Mouse (Mus musculus): ENCODE results near the gene Ociad2. TPM values are rescaled to one million over a fixed set of nuclear protein-coding genes. Genes with fewer than 3 reads are reported as not detected.
A peak's percentile ranks its signal among the peaks of the same experiment; 100 is the strongest.

The Ociad2 gene
- polyA plus RNA-seq, 1 experiment from 2014 or later: 12.3 TPM

GRCm38 (mm10) chr5:73293458-73293827, 47.4 kb downstream of the Ociad2 start:
- Histone ChIP-seq H3K4me3 (peak overlapping the region; percentile 97), H3K9me3 (no peaks in the 10 kb centered on the region), H3K9ac (peak overlapping the region; percentile 91), H3K4me1 (peaks cover 6% of the 10 kb centered on the region), H3K4me2 (replicated peaks) (peak overlapping the region; percentile 63), H3K36me3 (peaks cover 19% of the 10 kb centered on the region), H3K27me3 (replicated peaks) (no peaks in the 10 kb centered on the region), H3K27ac (no peak overlapping the region)
- WGBS: 20% methylated on average over 8 of the region's 8 CpGs
- ATAC-seq (ENCODE audit: low FRiP score, low read depth): no peak

DNA sequence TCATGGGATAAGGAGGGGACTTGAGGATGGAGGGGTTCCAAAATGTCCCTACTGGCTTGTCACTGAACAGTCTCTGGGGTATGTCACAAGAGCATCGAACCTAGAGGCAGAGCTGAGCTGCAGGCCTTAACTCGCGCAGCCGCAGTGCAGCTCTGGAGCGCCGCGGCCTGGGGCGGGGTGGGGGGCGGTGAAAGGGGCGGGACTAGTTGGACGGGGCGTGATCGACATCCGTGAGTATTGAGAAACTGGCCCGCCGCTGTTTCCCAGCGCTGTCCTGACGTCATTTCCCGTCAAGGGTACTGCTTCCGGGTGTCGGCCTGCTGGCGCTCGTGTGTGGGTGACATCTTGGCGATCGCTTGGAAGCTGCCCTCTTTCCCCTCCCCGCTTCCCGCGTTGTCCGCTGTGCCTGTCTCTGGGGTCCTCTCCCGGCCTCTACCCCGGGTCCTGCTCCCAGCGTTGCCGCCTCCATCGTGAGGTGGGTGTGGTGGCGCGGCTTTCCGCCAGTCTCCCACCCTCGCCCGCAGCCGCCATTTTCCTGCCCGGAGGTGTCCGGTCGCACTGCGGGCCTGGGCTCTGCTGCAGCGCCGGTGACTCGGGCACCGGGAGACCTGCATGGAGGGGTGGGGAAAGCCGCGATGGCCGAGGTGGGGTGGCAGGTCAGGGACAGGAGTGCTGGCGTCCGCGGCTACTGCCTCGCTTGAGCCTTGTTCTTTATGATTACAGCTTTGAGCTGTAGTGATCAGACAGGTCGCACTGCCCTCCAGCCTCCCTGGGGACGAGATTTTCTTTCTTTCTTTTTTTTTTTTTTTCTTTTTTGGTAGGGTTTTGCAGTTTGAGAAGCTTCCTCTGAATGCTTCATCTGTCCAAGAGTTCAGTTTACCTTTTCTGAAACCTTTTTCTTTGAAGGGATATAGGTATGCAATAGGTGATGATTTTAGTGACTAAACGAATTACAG, 48.0 kb downstream of the Ociad2 start, which contains the start of gene Ociad1:
Gene Ociad1 (plus strand): TSS at position 283 of the 956 bp plus-strand sequence.
- Histone ChIP-seq H3K9ac (peak within 1 kb of the TSS; percentile 91), H3K27ac (peak within 1 kb of the TSS; percentile 89), H3K9me3 (no peaks in the 10 kb centered on the region), H3K27me3 (replicated peaks) (no peaks in the 10 kb centered on the region), H3K36me3 (peaks cover 15% of the 10 kb centered on the region), H3K4me3 (peak within 1 kb of the TSS; percentile 97), H3K4me1 (peaks cover 6% of the 10 kb centered on the region), H3K4me2 (replicated peaks) (peak within 1 kb of the TSS; percentile 63)
- peak; percentile 99 for ATAC-seq (ENCODE audit: low FRiP score, low read depth)
- WGBS: under 1% methylated on average over 57 of the region's 58 CpGs

- Histone ChIP-seq H3K9me3 (no peaks in the 10 kb centered on the region), H3K27me3 (replicated peaks) (no peaks in the 10 kb centered on the region), H3K4me1 (peaks cover 6% of the 10 kb centered on the region), H3K27ac (no peak overlapping the region), H3K4me2 (replicated peaks) (no peak overlapping the region), H3K9ac (no peak overlapping the region), H3K4me3 (no peak overlapping the region), H3K36me3 (peaks cover 2% of the 10 kb centered on the region)
- ATAC-seq (ENCODE audit: low FRiP score, low read depth): no peak
- WGBS: 74% methylated on average over 2 of the region's 2 CpGs
Observed at GRCm38 (mm10) chr5:73289900-73290299, 50.9 kb downstream of the Ociad2 start.

DNA sequence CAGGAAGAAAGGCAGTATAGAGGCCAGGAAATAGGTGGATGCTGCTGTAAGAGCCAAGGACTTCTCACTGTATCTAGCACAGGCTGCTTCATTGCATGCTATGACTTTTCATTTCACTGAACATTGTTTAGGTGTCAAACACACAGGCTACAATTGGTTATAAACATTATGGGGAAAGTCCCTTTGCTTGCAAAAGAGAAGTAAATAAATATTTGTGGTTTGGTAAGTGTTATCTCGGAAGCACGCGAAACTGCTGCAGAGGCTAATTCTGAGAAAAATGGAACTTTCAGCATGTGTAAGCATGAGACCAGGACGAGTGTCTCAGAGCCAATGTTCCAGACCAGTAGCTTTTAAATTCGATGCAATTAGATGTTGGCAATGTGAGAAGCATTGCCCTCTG, 54.2 kb downstream of the Ociad2 start:
- H3K4me2 ChIP-seq (replicated peaks): no peak overlapping the region
- no peaks in the 10 kb centered on the region for H3K27me3 ChIP-seq (replicated peaks)
- no peaks in the 10 kb centered on the region for H3K36me3 ChIP-seq
- H3K9ac ChIP-seq: no peak overlapping the region
- no peaks in the 10 kb centered on the region for H3K4me1 ChIP-seq
- no peaks in the 10 kb centered on the region for H3K9me3 ChIP-seq
- no peak for ATAC-seq (ENCODE audit: low FRiP score, low read depth)
- 83% methylated on average over 5 of the region's 5 CpGs for WGBS
- H3K27ac ChIP-seq: no peak overlapping the region
- H3K4me3 ChIP-seq: no peak overlapping the region

DNA sequence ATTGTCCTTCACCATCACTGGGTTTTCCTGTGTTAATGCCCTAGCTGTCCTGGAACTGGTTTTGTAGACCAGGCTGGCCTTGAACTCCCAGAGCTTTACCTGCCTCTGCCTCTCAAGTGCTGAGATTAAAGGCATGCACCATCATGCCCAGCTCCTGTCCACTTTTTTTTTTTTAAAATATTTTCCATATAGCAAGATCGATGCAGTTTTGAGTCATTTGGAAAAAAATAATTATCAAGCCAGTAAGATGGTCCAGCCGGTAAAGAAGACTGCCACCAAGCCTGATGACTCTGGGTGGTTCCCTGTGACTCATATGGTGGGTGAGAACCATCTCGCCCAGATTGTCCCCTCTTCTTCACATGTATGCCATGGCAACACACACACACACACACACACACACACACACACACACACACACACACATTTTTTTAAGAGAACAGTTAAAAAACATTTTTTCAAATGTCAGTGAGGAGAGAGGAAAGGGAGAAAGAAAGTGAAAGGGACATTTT, 55.3 kb downstream of the Ociad2 start:
- Histone ChIP-seq H3K9ac (no peak overlapping the region), H3K27ac (no peak overlapping the region), H3K27me3 (replicated peaks) (no peaks in the 10 kb centered on the region), H3K36me3 (no peaks in the 10 kb centered on the region), H3K4me3 (no peak overlapping the region), H3K4me1 (no peaks in the 10 kb centered on the region), H3K4me2 (replicated peaks) (no peak overlapping the region), H3K9me3 (no peaks in the 10 kb centered on the region)
- 88% methylated on average over 3 of the region's 3 CpGs for WGBS
- ATAC-seq (ENCODE audit: low FRiP score, low read depth): no peak

DNA sequence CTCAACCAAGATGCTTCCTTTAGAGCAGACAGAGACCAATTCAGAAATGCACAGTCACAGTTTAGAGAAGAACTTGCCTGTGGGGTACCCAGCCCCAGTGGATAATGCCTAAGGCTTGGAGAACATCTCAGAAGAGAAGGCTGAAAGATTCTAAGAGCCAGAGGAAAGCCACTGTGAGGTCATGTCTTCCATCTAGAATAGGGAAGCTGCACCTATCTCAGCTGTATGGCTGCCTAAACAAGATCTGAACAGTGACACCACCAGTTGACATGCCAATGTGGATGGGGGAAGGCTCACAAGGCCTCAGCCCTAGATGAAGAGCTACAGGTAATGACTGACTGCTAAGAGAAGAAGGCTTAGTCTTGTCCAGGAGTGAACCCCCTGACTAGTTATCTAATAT, 56.8 kb downstream of the Ociad2 start:
- Histone ChIP-seq H3K4me1 (peaks cover 5% of the 10 kb centered on the region), H3K27ac (no peak overlapping the region), H3K36me3 (no peaks in the 10 kb centered on the region), H3K4me2 (replicated peaks) (no peak overlapping the region), H3K9me3 (no peaks in the 10 kb centered on the region), H3K4me3 (no peak overlapping the region), H3K27me3 (replicated peaks) (no peaks in the 10 kb centered on the region), H3K9ac (no peak overlapping the region)
- no peak for ATAC-seq (ENCODE audit: low FRiP score, low read depth)

DNA sequence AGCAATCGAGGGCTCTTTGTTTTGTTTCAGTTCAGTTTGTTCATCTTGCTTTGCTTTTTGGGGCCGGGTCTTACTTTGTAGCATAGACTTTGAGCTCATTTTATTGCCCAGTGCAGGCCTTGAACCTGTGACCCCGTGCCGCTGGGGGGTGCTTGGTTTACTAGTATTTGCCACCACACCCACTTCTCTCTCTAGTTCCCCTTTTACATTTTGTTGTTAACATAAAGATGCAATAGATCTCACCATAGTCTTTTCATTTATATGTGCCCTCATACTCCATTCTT, 60.3 kb downstream of the Ociad2 start:
- 59% methylated on average over 4 of the region's 4 CpGs for WGBS
- Histone ChIP-seq H3K4me2 (replicated peaks) (no peak overlapping the region), H3K9ac (no peak overlapping the region), H3K9me3 (no peaks in the 10 kb centered on the region), H3K27ac (no peak overlapping the region), H3K4me1 (peaks cover 5% of the 10 kb centered on the region), H3K36me3 (no peaks in the 10 kb centered on the region), H3K4me3 (no peak overlapping the region), H3K27me3 (replicated peaks) (no peaks in the 10 kb centered on the region)
- ATAC-seq (ENCODE audit: low FRiP score, low read depth): no peak

DNA sequence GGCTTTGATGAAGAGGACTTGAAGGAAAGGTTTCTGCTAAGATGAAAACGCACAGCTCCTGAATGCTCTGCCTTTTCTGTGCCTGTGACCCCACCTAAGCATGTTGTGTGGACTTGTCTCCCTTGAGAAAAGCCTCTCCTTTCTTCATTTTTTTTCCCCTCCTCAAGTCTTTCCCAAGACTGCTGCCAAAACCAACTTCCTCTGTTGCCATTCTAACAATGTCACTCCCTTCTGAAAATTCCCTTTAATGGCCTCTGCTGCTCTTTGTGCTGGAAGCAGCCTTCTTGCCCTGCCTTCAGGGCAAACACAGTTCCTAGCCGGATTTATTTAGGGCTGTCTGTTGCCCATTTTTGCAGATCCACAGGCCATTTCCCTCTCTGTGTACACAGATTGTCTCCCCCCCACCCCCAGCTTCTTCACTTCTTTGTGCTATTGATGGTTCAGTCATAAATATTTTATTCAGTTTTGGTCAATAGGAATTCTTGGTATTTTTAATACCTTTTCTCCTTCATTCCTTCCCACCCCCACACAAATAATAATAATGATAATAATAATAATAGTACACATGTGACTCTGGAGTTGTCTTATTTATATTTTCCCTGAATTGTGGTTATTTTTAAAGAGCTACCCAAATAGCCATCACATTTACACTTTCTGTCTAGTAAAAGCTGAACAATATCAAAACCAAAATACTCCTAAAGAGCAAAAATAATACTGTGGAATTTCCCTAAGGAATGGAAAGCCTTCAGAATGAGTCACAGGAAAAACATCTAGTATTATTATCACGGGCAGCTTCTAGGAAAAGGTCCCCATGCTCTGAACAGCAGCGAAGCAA, 60.9 kb downstream of the Ociad2 start:
- WGBS: 52% methylated on average over 4 of the region's 4 CpGs
- peaks cover 5% of the 10 kb centered on the region for H3K4me1 ChIP-seq
- no peaks in the 10 kb centered on the region for H3K36me3 ChIP-seq
- no peak overlapping the region for H3K9ac ChIP-seq
- ATAC-seq (ENCODE audit: low FRiP score, low read depth): no peak
- H3K27ac ChIP-seq: no peak overlapping the region
- no peaks in the 10 kb centered on the region for H3K9me3 ChIP-seq
- no peaks in the 10 kb centered on the region for H3K27me3 ChIP-seq (replicated peaks)
- H3K4me3 ChIP-seq: no peak overlapping the region
- no peak overlapping the region for H3K4me2 ChIP-seq (replicated peaks)

DNA sequence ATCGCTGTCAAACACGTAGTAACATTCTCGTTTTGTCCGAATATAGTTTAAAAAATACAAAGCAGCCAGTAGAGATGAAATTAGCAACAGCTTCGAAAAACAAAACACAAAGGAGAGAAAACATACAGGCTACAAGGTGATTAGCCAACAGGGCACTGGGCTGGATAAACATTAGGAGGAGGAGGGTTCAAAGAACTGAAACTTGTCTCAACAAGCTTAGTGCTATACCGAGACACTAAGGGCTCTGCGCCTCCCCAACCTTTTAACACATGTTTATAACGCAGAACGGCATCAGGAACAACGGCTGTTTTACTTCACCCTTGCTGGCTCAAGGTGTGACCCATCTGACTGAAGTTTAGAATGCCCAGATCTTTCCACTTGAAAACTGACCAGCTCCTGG, 61.6 kb downstream of the Ociad2 start:
- ATAC-seq (ENCODE audit: low FRiP score, low read depth): no peak
- H3K4me3 ChIP-seq: no peak overlapping the region
- H3K27me3 ChIP-seq (replicated peaks): no peaks in the 10 kb centered on the region
- WGBS: 64% methylated on average over 10 of the region's 10 CpGs
- no peak overlapping the region for H3K27ac ChIP-seq
- no peak overlapping the region for H3K4me2 ChIP-seq (replicated peaks)
- H3K4me1 ChIP-seq: peaks cover 5% of the 10 kb centered on the region
- H3K9me3 ChIP-seq: no peaks in the 10 kb centered on the region
- no peak overlapping the region for H3K9ac ChIP-seq
- H3K36me3 ChIP-seq: no peaks in the 10 kb centered on the region

DNA sequence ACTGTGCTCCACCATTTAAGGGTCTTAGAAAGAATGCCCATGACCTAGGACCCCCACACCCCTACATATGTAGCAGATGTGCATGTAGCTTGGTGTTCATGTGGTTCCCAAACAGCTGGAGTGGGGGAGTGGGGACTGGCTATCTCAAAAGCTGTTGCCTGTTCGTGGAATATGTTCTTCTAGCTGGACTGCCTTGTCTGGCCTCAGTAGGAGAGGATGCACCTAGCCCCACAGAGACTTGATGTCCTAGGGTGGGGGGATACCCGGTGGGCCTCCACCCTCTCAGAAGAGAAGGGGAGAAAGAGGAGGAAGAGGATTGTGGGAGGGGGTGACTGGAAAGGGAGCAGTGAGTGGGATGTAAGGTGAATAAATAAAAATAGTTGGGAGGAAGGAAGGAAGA, 65.9 kb downstream of the Ociad2 start:
- WGBS: 83% methylated on average over 2 of the region's 2 CpGs
- H3K27me3 ChIP-seq (replicated peaks): no peaks in the 10 kb centered on the region
- no peak overlapping the region for H3K4me2 ChIP-seq (replicated peaks)
- no peak for ATAC-seq (ENCODE audit: low FRiP score, low read depth)
- H3K4me3 ChIP-seq: no peak overlapping the region
- no peak overlapping the region for H3K27ac ChIP-seq
- H3K4me1 ChIP-seq: peaks cover 5% of the 10 kb centered on the region
- no peaks in the 10 kb centered on the region for H3K36me3 ChIP-seq
- H3K9ac ChIP-seq: no peak overlapping the region
- H3K9me3 ChIP-seq: no peaks in the 10 kb centered on the region

- no peaks in the 10 kb centered on the region for H3K36me3 ChIP-seq
- H3K27ac ChIP-seq: no peak overlapping the region
- H3K4me2 ChIP-seq (replicated peaks): no peak overlapping the region
- no peak for ATAC-seq (ENCODE audit: low FRiP score, low read depth)
- no peak overlapping the region for H3K9ac ChIP-seq
- H3K4me3 ChIP-seq: no peak overlapping the region
- H3K4me1 ChIP-seq: no peaks in the 10 kb centered on the region; the same call in 1 of the 2 replicates
- no peaks in the 10 kb centered on the region for H3K9me3 ChIP-seq
- no peaks in the 10 kb centered on the region for H3K27me3 ChIP-seq (replicated peaks)
- WGBS: 76% methylated on average over 4 of the region's 4 CpGs
Observed at GRCm38 (mm10) chr5:73273171-73273570, 67.7 kb downstream of the Ociad2 start.
